Mouse (Mus musculus): ENCODE results near the gene Rps18.
"Not testable (repeated sequence)": the region's sequence is repeated elsewhere in the genome, so short reads cannot be mapped to it uniquely, and the experiment has no call there.

Gene Rps18

GRCm38 (mm10) chr17:33910346-33911051 is 45.3 kb downstream of the Rps18 start:
- CTCF ChIA-PET = interaction anchor here (0.5 to 1.1 kb wide), 6 partner anchors 11 to 470 kb away, joined by 3 to 6 read pairs (median 5); no protein-coding TSS in a partner anchor

- CTCF ChIA-PET = interaction anchor here (0.9 to 1.0 kb wide), 2 partner anchors 12 kb away, joined by 3 to 6 read pairs; no protein-coding TSS in a partner anchor
Observed at GRCm38 (mm10) chr17:33909869-33910250, 45.9 kb downstream of the Rps18 start.

GRCm38 (mm10) chr17:33909077-33909868 is 46.5 kb downstream of the Rps18 start, which contains the start of gene Daxx:
Gene Daxx (plus strand): TSS chr17:33909414.
- CTCF ChIA-PET = interaction anchor here (1.0 kb wide), 1 partner anchor 12 kb away, joined by 3 read pairs; no protein-coding TSS in a partner anchor

- CTCF ChIA-PET = interaction anchor here (1.6 kb wide), 1 partner anchor 11 kb away, joined by 3 read pairs; no protein-coding TSS in a partner anchor
Observed at GRCm38 (mm10) chr17:33908331-33909076, 47.3 kb downstream of the Rps18 start.

- CTCF ChIA-PET = not testable (repeated sequence)
Observed at GRCm38 (mm10) chr17:33904835-33905234, 51.0 kb downstream of the Rps18 start, which contains the start of gene Platr17. Gene Platr17 (plus strand): TSS chr17:33905135.

DNA sequence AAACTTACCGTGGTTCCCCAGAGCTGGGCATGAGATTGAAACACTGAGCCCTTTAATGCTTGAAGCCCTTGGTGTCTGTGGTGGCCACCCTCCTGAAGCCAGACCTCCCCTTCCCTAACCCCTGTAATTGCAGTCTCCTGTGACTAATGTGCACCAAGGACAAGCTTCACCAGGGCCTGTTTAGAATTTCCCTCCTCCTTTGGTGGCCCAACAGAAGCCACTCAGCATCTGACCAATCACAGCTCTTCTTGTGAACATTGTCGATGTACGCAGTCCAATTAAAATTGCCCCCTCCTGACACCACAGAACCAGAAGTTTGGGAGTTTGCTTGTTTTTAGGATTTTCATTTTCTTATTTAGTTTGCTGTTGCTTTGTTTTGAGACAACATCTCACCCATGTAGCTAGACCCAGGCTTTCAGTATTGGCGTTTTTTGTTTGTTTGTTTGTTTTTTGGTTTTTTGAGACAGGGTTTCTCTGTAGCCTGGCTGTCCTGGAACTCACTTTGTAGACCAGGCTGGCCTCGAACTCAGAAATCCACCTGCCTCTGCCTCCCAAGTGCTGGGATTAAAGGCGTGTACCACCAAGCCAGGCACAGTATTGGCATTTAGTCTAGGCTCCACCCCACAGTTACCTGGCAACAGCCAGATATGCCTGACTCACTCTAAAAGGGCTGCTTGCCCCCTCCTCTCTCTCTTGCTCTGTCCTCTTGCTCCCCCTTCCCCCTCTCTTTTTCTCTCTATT is 51.7 kb downstream of the Rps18 start:
- CTCF ChIA-PET = not testable (repeated sequence)

DNA sequence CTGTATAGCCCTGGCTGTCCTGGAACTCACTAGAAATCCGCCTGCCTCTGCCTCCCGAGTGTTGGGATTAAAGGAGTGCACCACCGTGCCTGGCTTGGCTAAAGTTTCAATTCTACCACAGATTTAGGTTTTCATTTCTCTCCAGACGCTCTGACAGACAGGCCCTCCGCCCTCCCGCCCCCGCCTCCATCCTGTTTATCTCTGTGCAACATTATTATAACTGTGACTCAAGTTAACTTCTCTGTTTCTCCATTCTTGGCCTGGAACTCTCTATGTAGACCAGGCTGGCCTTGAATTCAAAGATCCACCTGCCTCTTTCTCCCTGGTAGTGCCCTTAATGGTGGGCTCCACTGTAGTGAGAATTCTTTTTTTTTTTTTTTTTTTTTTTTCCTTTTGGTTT is 53.3 kb downstream of the Rps18 start:
- CTCF ChIA-PET = interaction anchor here (0.5 kb wide), 1 partner anchor 68 kb away, joined by 3 read pairs; no protein-coding TSS in a partner anchor

DNA sequence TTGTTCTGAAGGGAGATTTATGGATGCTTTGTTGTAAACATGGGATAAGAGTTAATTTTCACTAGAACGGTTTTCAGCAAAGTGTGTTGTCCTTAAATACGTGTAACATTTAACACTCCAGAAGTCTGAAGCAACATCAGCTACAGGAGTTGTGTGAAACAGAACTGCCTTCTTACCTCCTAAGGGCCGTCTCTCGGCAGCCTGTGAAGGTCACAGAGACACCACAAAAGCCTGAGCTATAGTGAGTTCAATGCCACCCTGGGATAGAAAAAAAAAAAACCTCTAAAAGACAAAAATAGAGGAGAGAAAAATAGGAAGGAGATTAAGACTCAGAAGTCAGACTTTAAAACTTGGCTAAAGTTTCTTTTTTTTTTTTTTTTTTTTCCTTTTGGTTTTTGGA is 53.7 kb downstream of the Rps18 start:
- CTCF ChIA-PET = interaction anchor here (0.5 to 0.6 kb wide), 2 partner anchors 67 to 249 kb away, joined by 3 read pairs; no protein-coding TSS in a partner anchor

Data from spleen, embryonic (tissue).